Mouse (Mus musculus): ENCODE data around the gene Wnt2b.

Wnt2b gene

GRCm38 (mm10) chr3:104961066-104962059, at the start of gene Wnt2b:
Wnt2b (minus strand) TSS chr3:104961921.
- no peak for DNase-seq

GRCm38 (mm10) chr3:105010681-105011339, 49.1 kb upstream of the Wnt2b start:
- no peak for DNase-seq

- DNase-seq = no peak
Observed at GRCm38 (mm10) chr3:105008070-105008469, 46.3 kb upstream of the Wnt2b start.

GRCm38 (mm10) chr3:105006101-105006500, 44.4 kb upstream of the Wnt2b start:
- DNase-seq = no peak

- no peak for DNase-seq
Observed at GRCm38 (mm10) chr3:105005561-105006065, 43.9 kb upstream of the Wnt2b start.

GRCm38 (mm10) chr3:105005011-105005410, 43.3 kb upstream of the Wnt2b start:
- DNase-seq = no peak

- no peak for DNase-seq
Observed at GRCm38 (mm10) chr3:105003960-105004463, 42.3 kb upstream of the Wnt2b start.

- no peak for DNase-seq
Observed at GRCm38 (mm10) chr3:105001374-105001773, 39.7 kb upstream of the Wnt2b start.

- no peak for DNase-seq
Observed at GRCm38 (mm10) chr3:105000561-105000960, 38.8 kb upstream of the Wnt2b start.

- DNase-seq = no peak
Observed at GRCm38 (mm10) chr3:104997563-104997962, 35.8 kb upstream of the Wnt2b start.

GRCm38 (mm10) chr3:104995707-104996106, 34.0 kb upstream of the Wnt2b start:
- DNase-seq = no peak

GRCm38 (mm10) chr3:104994415-104994841, 32.7 kb upstream of the Wnt2b start:
- no peak for DNase-seq

- DNase-seq = peak; percentile 48
Observed at GRCm38 (mm10) chr3:104993800-104994199, 32.1 kb upstream of the Wnt2b start.

GRCm38 (mm10) chr3:104992709-104993388, 31.1 kb upstream of the Wnt2b start:
- peak; percentile 88 for DNase-seq

GRCm38 (mm10) chr3:104991703-104992102, 30.0 kb upstream of the Wnt2b start:
- no peak for DNase-seq

- no peak for DNase-seq
Observed at GRCm38 (mm10) chr3:104987884-104988283, 26.2 kb upstream of the Wnt2b start.

GRCm38 (mm10) chr3:104979735-104980134, 18.0 kb upstream of the Wnt2b start:
- DNase-seq = no peak

GRCm38 (mm10) chr3:104967548-104968300, 6.0 kb upstream of the Wnt2b start:
- DNase-seq = peak; percentile 39

GRCm38 (mm10) chr3:104965991-104966554, 4.4 kb upstream of the Wnt2b start:
- DNase-seq = no peak

- no peak for DNase-seq
Observed at GRCm38 (mm10) chr3:104965070-104965855, 3.5 kb upstream of the Wnt2b start.

All from cerebellum, adult 9-10 months (tissue).